Mouse (Mus musculus): ENCODE data around the gene Kcnq4.

Kcnq4 gene

GRCm38 (mm10) chr4:120666358-120667024 lies 81.9 kb downstream of the Kcnq4 start, which contains the start of gene Cited4:
Gene Cited4, plus strand, starts transcription at chr4:120666572.
- TF ChIP-seq NANOG (IDR thresholded peaks at IDR 0.05; ENCODE audit: borderline replicate concordance, low read length) (no peak), POU5F1 (IDR thresholded peaks at IDR 0.05; ENCODE audit: borderline replicate concordance, low read length) (no peak), CTCF (conservative IDR thresholded peaks at IDR 0.05; ENCODE audit: low read length) (no peak)
- no peaks in the 10 kb centered on the region for H3K9me3 ChIP-seq (ENCODE audit: low read length)
- peak within 1 kb of the TSS; percentile 81 for H3K4me3 ChIP-seq (replicated peaks; ENCODE audit: low read length)
- peaks cover 32% of the 10 kb centered on the region for H3K4me1 ChIP-seq (replicated peaks; ENCODE audit: low read depth, low read length)
- peaks cover 58% of the 10 kb centered on the region for H3K27me3 ChIP-seq (ENCODE audit: insufficient read depth, low read length)
- no peaks in the 10 kb centered on the region for H3K36me3 ChIP-seq (ENCODE audit: insufficient read depth, low read length)

DNA sequence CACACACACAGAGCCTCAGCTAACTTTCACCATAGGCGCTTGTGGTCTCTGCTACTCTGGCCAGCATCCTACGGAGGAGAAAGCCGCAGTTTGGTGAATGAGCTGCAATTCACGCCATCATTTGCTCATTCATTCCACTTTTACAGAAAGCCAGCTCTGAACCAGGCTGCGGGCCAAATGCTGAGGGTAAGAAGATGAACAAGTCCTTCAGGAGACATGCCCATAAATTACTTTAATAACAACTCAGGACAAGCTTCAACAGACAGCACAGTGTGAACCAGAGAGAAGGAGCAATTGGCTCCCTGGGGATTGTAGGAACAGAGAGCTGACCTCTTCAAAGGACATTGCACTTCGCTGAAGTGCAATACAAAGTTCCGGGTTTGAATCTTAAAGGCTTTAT lies 82.6 kb downstream of the Kcnq4 start:
- Histone ChIP-seq H3K27me3 (ENCODE audit: insufficient read depth, low read length) (peaks cover 53% of the 10 kb centered on the region), H3K4me1 (replicated peaks; ENCODE audit: low read depth, low read length) (peaks cover 32% of the 10 kb centered on the region), H3K36me3 (ENCODE audit: insufficient read depth, low read length) (no peaks in the 10 kb centered on the region), H3K4me3 (replicated peaks; ENCODE audit: low read length) (no peak overlapping the region), H3K9me3 (ENCODE audit: low read length) (no peaks in the 10 kb centered on the region)
- TF ChIP-seq CTCF (conservative IDR thresholded peaks at IDR 0.05; ENCODE audit: low read length) (no peak), POU5F1 (IDR thresholded peaks at IDR 0.05; ENCODE audit: borderline replicate concordance, low read length) (no peak)

GRCm38 (mm10) chr4:120665144-120665700 lies 83.2 kb downstream of the Kcnq4 start:
- Histone ChIP-seq H3K9me3 (ENCODE audit: low read length) (no peaks in the 10 kb centered on the region), H3K4me1 (replicated peaks; ENCODE audit: low read depth, low read length) (peaks cover 32% of the 10 kb centered on the region), H3K36me3 (ENCODE audit: insufficient read depth, low read length) (no peaks in the 10 kb centered on the region), H3K27me3 (ENCODE audit: insufficient read depth, low read length) (peaks cover 51% of the 10 kb centered on the region), H3K4me3 (replicated peaks; ENCODE audit: low read length) (no peak overlapping the region)
- TF ChIP-seq POU5F1 (IDR thresholded peaks at IDR 0.05; ENCODE audit: borderline replicate concordance, low read length) (no peak), NANOG (IDR thresholded peaks at IDR 0.05; ENCODE audit: borderline replicate concordance, low read length) (no peak), CTCF (conservative IDR thresholded peaks at IDR 0.05; ENCODE audit: low read length) (no peak)

DNA sequence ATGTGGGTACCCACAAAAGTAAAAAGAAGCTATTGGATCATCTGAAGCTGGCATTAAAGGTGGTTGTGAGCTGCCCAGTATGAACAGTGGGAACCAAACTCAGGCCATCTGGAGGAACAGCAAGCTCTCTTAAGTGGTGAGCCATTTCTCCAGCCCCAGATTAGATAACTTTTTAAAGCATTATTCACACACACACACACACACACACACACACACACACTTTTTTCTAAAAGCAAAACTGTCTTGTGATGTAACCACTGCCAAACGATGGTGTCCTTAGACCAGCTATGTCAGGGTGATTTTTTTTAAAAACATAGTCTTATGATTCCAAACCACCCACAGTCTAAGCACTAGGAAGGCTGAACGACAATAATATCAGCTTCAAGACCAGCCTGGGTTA lies 83.8 kb downstream of the Kcnq4 start:
- H3K4me1 ChIP-seq (replicated peaks; ENCODE audit: low read depth, low read length) = peaks cover 32% of the 10 kb centered on the region
- peaks cover 46% of the 10 kb centered on the region for H3K27me3 ChIP-seq (ENCODE audit: insufficient read depth, low read length)
- no peak for TF ChIP-seq POU5F1 (IDR thresholded peaks at IDR 0.05; ENCODE audit: borderline replicate concordance, low read length)
- no peak for TF ChIP-seq CTCF (conservative IDR thresholded peaks at IDR 0.05; ENCODE audit: low read length)
- no peak for TF ChIP-seq NANOG (IDR thresholded peaks at IDR 0.05; ENCODE audit: borderline replicate concordance, low read length)
- H3K9me3 ChIP-seq (ENCODE audit: low read length) = no peaks in the 10 kb centered on the region
- H3K4me3 ChIP-seq (replicated peaks; ENCODE audit: low read length) = no peak overlapping the region
- H3K36me3 ChIP-seq (ENCODE audit: insufficient read depth, low read length) = no peaks in the 10 kb centered on the region

DNA sequence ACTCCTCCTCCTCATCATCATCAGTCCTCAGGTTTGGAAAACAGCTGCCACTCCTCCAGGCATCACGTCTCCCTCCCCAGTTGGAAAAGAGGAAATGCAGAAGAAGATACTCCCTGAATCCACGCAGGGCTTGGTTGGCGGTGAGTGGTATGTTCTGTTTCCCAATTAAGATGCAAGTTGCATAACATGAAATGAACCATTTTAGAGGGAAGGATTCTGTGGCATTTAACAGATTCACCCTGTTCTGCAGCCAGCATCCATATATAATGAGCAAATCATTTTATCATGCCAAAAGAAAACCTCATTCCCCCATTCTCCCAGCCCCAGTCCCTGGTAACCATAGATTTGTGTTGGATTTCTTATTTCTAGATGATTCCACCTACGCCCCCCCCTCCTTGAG lies 87.9 kb downstream of the Kcnq4 start:
- peaks cover 11% of the 10 kb centered on the region for H3K4me1 ChIP-seq (replicated peaks; ENCODE audit: low read depth, low read length)
- no peak overlapping the region for H3K4me3 ChIP-seq (replicated peaks; ENCODE audit: low read length)
- no peaks in the 10 kb centered on the region for H3K36me3 ChIP-seq (ENCODE audit: insufficient read depth, low read length)
- H3K27me3 ChIP-seq (ENCODE audit: insufficient read depth, low read length) = peaks cover 37% of the 10 kb centered on the region
- no peak for TF ChIP-seq NANOG (IDR thresholded peaks at IDR 0.05; ENCODE audit: borderline replicate concordance, low read length)
- TF ChIP-seq POU5F1 (IDR thresholded peaks at IDR 0.05; ENCODE audit: borderline replicate concordance, low read length) = no peak
- TF ChIP-seq CTCF (conservative IDR thresholded peaks at IDR 0.05; ENCODE audit: low read length) = no peak
- 0 out of 2 replicates have a peak, but pooled peaks cover 8% of the 10 kb centered on the region for H3K9me3 ChIP-seq (ENCODE audit: low read length)

DNA sequence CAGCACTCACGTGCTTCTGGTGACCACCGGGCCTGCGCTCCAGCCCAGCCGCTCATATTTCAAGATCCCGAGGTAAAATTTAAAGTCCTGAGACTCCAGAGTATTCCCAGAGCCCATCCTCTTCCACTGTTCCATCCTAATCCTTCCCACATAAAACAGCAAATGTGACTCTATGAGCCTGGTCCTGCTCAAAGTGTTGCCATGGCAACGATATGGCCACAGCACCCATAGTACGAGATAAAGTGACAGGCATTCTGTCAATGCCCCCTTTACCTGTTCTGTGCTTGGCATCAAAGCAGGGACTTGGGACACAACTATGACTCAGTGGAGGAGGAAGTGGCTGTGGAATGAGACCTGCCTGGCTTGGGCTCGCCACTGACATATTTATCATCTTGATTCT lies 92.5 kb downstream of the Kcnq4 start:
- Histone ChIP-seq H3K36me3 (ENCODE audit: insufficient read depth, low read length) (no peaks in the 10 kb centered on the region), H3K4me1 (replicated peaks; ENCODE audit: low read depth, low read length) (no peaks in the 10 kb centered on the region), H3K4me3 (replicated peaks; ENCODE audit: low read length) (no peak overlapping the region), H3K27me3 (ENCODE audit: insufficient read depth, low read length) (peaks cover 64% of the 10 kb centered on the region), H3K9me3 (ENCODE audit: low read length) (0 out of 2 replicates have a peak, but pooled peaks cover 8% of the 10 kb centered on the region)
- TF ChIP-seq POU5F1 (IDR thresholded peaks at IDR 0.05; ENCODE audit: borderline replicate concordance, low read length) (no peak), NANOG (IDR thresholded peaks at IDR 0.05; ENCODE audit: borderline replicate concordance, low read length) (no peak), CTCF (conservative IDR thresholded peaks at IDR 0.05; ENCODE audit: low read length) (no peak)

DNA sequence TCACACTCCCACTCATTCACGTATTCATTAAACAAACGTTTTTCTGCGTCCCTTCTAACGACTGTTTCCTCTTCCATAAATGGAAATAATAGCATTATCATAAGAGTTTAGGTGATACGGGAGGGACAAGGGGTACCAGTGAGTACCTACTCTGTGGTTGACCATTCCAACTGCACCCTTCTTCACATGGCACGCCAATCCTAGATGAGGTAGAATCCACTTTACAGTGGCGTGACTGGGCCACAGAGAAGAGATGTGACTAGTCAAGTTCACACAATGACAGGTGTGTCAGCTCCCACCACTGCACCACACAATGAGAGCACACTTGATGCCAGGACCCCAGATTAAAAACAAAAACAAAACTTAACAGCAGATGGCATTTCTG lies 98.2 kb downstream of the Kcnq4 start:
- peaks cover 13% of the 10 kb centered on the region for H3K4me1 ChIP-seq (replicated peaks; ENCODE audit: low read depth, low read length)
- TF ChIP-seq CTCF (conservative IDR thresholded peaks at IDR 0.05; ENCODE audit: low read length) (no peak), POU5F1 (IDR thresholded peaks at IDR 0.05; ENCODE audit: borderline replicate concordance, low read length) (no peak), NANOG (IDR thresholded peaks at IDR 0.05; ENCODE audit: borderline replicate concordance, low read length) (no peak)
- peaks cover 15% of the 10 kb centered on the region for H3K9me3 ChIP-seq (ENCODE audit: low read length)
- H3K27me3 ChIP-seq (ENCODE audit: insufficient read depth, low read length) = peaks cover 79% of the 10 kb centered on the region
- H3K4me3 ChIP-seq (replicated peaks; ENCODE audit: low read length) = peak overlapping the region; percentile 78
- H3K36me3 ChIP-seq (ENCODE audit: insufficient read depth, low read length) = no peaks in the 10 kb centered on the region

- H3K36me3 ChIP-seq (ENCODE audit: insufficient read depth, low read length) = no peaks in the 10 kb centered on the region
- TF ChIP-seq NANOG (IDR thresholded peaks at IDR 0.05; ENCODE audit: borderline replicate concordance, low read length) (no peak), CTCF (conservative IDR thresholded peaks at IDR 0.05; ENCODE audit: low read length) (no peak), POU5F1 (IDR thresholded peaks at IDR 0.05; ENCODE audit: borderline replicate concordance, low read length) (no peak)
- H3K9me3 ChIP-seq (ENCODE audit: low read length) = peaks cover 15% of the 10 kb centered on the region
- H3K27me3 ChIP-seq (ENCODE audit: insufficient read depth, low read length) = peaks cover 72% of the 10 kb centered on the region
- H3K4me3 ChIP-seq (replicated peaks; ENCODE audit: low read length) = peak overlapping the region; percentile 78
- H3K4me1 ChIP-seq (replicated peaks; ENCODE audit: low read depth, low read length) = peaks cover 13% of the 10 kb centered on the region
Observed at GRCm38 (mm10) chr4:120649369-120650207, 98.8 kb downstream of the Kcnq4 start.
